Mouse (Mus musculus): ENCODE results near the gene Gga2. TPM values are rescaled to one million over a fixed set of nuclear protein-coding genes. Genes with fewer than 3 reads are reported as not detected.

Gene Gga2
- polyA plus RNA-seq, 1 experiment from 2014 or later: 166 TPM

DNA sequence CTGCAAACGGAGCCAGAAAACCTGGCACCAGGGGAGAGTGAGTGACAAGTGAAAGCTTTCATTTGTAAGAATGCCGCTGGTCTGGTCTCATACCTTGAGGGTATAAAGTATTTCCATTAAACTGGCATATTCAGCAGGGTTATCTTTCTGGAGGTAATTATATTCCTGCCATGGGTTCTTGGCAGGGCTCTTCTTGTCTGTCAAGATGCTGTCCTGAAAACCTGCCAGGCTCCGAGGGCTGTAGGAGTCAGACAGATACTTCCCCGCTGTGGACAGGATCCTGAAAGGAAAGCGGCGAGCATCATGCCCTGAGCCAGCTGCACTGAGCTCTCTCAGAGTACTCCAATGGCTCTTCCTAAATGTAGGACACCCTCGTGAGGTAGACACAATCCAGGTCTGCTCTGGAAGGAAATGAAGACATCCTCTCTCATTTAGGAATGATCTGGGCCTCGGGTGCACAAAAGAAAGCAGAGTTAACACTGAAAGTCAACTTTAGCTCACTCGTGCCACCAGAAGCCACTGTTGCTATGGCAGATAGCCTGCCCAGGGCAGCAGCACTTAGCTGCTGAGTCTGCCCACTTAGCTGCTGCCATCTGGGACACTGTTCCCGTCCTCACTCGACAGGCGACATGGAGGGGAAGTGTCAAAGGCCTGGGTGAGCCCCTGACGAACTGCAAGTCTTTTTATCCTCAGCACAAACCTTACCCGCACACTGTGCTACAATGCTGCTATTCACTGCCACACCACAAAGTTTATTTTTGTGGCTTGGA lies 84.0 kb downstream of the Gga2 start:
- WGBS: 76% methylated on average over 14 of the region's 14 CpGs
- Histone ChIP-seq H3K4me2 (no peak overlapping the region), H3K4me1 (replicated peaks) (no peaks in the 10 kb centered on the region), H3K4me3 (replicated peaks) (no peak overlapping the region), H3K36me3 (peaks cover 50% of the 10 kb centered on the region), H3K27me3 (no peaks in the 10 kb centered on the region), H3K9me3 (no peaks in the 10 kb centered on the region), H3K9ac (replicated peaks) (no peak overlapping the region), H3K27ac (no peak overlapping the region)
- ATAC-seq (ENCODE audit: insufficient number of reproducible peaks, insufficient read depth, low FRiP score, low TSS enrichment, low read depth): no peak

Other genes starting within 250 kb of the Gga2 start
- not detected in 2 replicates for gene Scnn1b, start 156.2 kb downstream of the Gga2 start, polyA plus RNA-seq (2016; fragmentation: Nextera tagmentation; extraction: Ambion mirVana)
- gene Cog7, start 39.5 kb downstream of the Gga2 start, polyA plus RNA-seq (2016; fragmentation: Nextera tagmentation; extraction: Ambion mirVana): 25.2 and 25.6 TPM in 2 replicates
- 94.6 and 100.0 TPM in 2 replicates for gene Ubfd1, start 46.0 kb upstream of the Gga2 start, polyA plus RNA-seq (2016; fragmentation: Nextera tagmentation; extraction: Ambion mirVana)
- 15.9 and 16.1 TPM in 2 replicates for gene Ears2, start 46.0 kb upstream of the Gga2 start, polyA plus RNA-seq (2016; fragmentation: Nextera tagmentation; extraction: Ambion mirVana)
- 666 and 716 TPM in 2 replicates for gene Ndufab1, start 80.7 kb upstream of the Gga2 start, polyA plus RNA-seq (2016; fragmentation: Nextera tagmentation; extraction: Ambion mirVana)
- gene Palb2, start 111.8 kb upstream of the Gga2 start, polyA plus RNA-seq (2016; fragmentation: Nextera tagmentation; extraction: Ambion mirVana): 21.8 and 22.7 TPM in 2 replicates
- 108 and 114 TPM in 2 replicates for gene Dctn5, start 111.8 kb upstream of the Gga2 start, polyA plus RNA-seq (2016; fragmentation: Nextera tagmentation; extraction: Ambion mirVana)
- 160 and 161 TPM in 2 replicates for gene Plk1, start 138.2 kb upstream of the Gga2 start, polyA plus RNA-seq (2016; fragmentation: Nextera tagmentation; extraction: Ambion mirVana)
- 0.14 TPM in 1 of 2 replicates, not detected in the other for gene Ern2, start 165.0 kb upstream of the Gga2 start, polyA plus RNA-seq (2016; fragmentation: Nextera tagmentation; extraction: Ambion mirVana)
- gene Chp2, start 198.3 kb upstream of the Gga2 start, polyA plus RNA-seq (2016; fragmentation: Nextera tagmentation; extraction: Ambion mirVana): not detected in 2 replicates